Mouse (Mus musculus): Measurements from ENCODE around the gene Fam163b. TPM values are rescaled to one million over a fixed set of nuclear protein-coding genes. Genes with fewer than 3 reads are reported as not detected.

Gene Fam163b
- polyA plus RNA-seq, 1 experiment, result 0.67 TPM

- H3K9ac ChIP-seq (ENCODE audit: low read depth, poor library complexity, severe bottlenecking), result no peak overlapping the region
- no peaks in the 10 kb centered on the region for H3K9me3 ChIP-seq (replicated peaks; ENCODE audit: control insufficient read depth, insufficient read depth, low read length, poor library complexity, severe bottlenecking)
- TF ChIP-seq POLR2A (IDR thresholded peaks at IDR 0.05; ENCODE audit: insufficient read depth, low read length) (no peak), CTCF (IDR thresholded peaks at IDR 0.05; ENCODE audit: low read depth, low read length) (no peak), EP300 (IDR thresholded peaks at IDR 0.05; ENCODE audit: insufficient read depth, low read depth, low read length) (no peak)
- H3K36me3 ChIP-seq (ENCODE audit: control insufficient read depth, insufficient read depth, low read length, poor library complexity, severe bottlenecking), result no peaks in the 10 kb centered on the region
- no peak overlapping the region for H3K27ac ChIP-seq (ENCODE audit: insufficient read depth, low read length)
- no peak overlapping the region for H3K4me3 ChIP-seq (ENCODE audit: low read depth, low read length)
- no peaks in the 10 kb centered on the region for H3K4me1 ChIP-seq (ENCODE audit: control insufficient read depth, insufficient read depth, low read length)
- H3K27me3 ChIP-seq (ENCODE audit: control insufficient read depth, insufficient read depth, low read length, poor library complexity, severe bottlenecking), result no peaks in the 10 kb centered on the region
Measured at GRCm38 (mm10) chr2:27119766-27120165, 22.5 kb downstream of the Fam163b start.

GRCm38 (mm10) chr2:27118452-27118851 lies 23.8 kb downstream of the Fam163b start:
- Histone ChIP-seq H3K9ac (ENCODE audit: low read depth, poor library complexity, severe bottlenecking) (no peak overlapping the region), H3K4me1 (ENCODE audit: control insufficient read depth, insufficient read depth, low read length) (no peaks in the 10 kb centered on the region)

GRCm38 (mm10) chr2:27114169-27114568 lies 28.1 kb downstream of the Fam163b start:
- TF ChIP-seq CTCF (IDR thresholded peaks at IDR 0.05; ENCODE audit: low read depth, low read length) (no peak), EP300 (IDR thresholded peaks at IDR 0.05; ENCODE audit: insufficient read depth, low read depth, low read length) (no peak), POLR2A (IDR thresholded peaks at IDR 0.05; ENCODE audit: insufficient read depth, low read length) (no peak)
- H3K4me1 ChIP-seq (ENCODE audit: control insufficient read depth, insufficient read depth, low read length), result no peaks in the 10 kb centered on the region
- no peak overlapping the region for H3K9ac ChIP-seq (ENCODE audit: low read depth, poor library complexity, severe bottlenecking)
- no peak overlapping the region for H3K4me3 ChIP-seq (ENCODE audit: low read depth, low read length)
- no peaks in the 10 kb centered on the region for H3K9me3 ChIP-seq (replicated peaks; ENCODE audit: control insufficient read depth, insufficient read depth, low read length, poor library complexity, severe bottlenecking)
- no peaks in the 10 kb centered on the region for H3K27me3 ChIP-seq (ENCODE audit: control insufficient read depth, insufficient read depth, low read length, poor library complexity, severe bottlenecking)
- no peak overlapping the region for H3K27ac ChIP-seq (ENCODE audit: insufficient read depth, low read length)
- H3K36me3 ChIP-seq (ENCODE audit: control insufficient read depth, insufficient read depth, low read length, poor library complexity, severe bottlenecking), result no peaks in the 10 kb centered on the region

More at GRCm38 (mm10) chr2:27118452-27118851, 23.8 kb downstream of the Fam163b start:
- H3K9me3 ChIP-seq (replicated peaks; ENCODE audit: control insufficient read depth, insufficient read depth, low read length, poor library complexity, severe bottlenecking), result no peaks in the 10 kb centered on the region
- no peak overlapping the region for H3K27ac ChIP-seq (ENCODE audit: insufficient read depth, low read length)
- H3K27me3 ChIP-seq (ENCODE audit: control insufficient read depth, insufficient read depth, low read length, poor library complexity, severe bottlenecking), result no peaks in the 10 kb centered on the region
- H3K36me3 ChIP-seq (ENCODE audit: control insufficient read depth, insufficient read depth, low read length, poor library complexity, severe bottlenecking), result no peaks in the 10 kb centered on the region
- TF ChIP-seq CTCF (IDR thresholded peaks at IDR 0.05; ENCODE audit: low read depth, low read length) (no peak), EP300 (IDR thresholded peaks at IDR 0.05; ENCODE audit: insufficient read depth, low read depth, low read length) (no peak), POLR2A (IDR thresholded peaks at IDR 0.05; ENCODE audit: insufficient read depth, low read length) (no peak)
- no peak overlapping the region for H3K4me3 ChIP-seq (ENCODE audit: low read depth, low read length)

GRCm38 (mm10) chr2:27112585-27112984 lies 29.7 kb downstream of the Fam163b start:
- H3K4me1 ChIP-seq (ENCODE audit: control insufficient read depth, insufficient read depth, low read length), result no peaks in the 10 kb centered on the region
- H3K27me3 ChIP-seq (ENCODE audit: control insufficient read depth, insufficient read depth, low read length, poor library complexity, severe bottlenecking), result no peaks in the 10 kb centered on the region
- no peak overlapping the region for H3K4me3 ChIP-seq (ENCODE audit: low read depth, low read length)
- TF ChIP-seq CTCF (IDR thresholded peaks at IDR 0.05; ENCODE audit: low read depth, low read length) (no peak), POLR2A (IDR thresholded peaks at IDR 0.05; ENCODE audit: insufficient read depth, low read length) (no peak), EP300 (IDR thresholded peaks at IDR 0.05; ENCODE audit: insufficient read depth, low read depth, low read length) (no peak)
- H3K27ac ChIP-seq (ENCODE audit: insufficient read depth, low read length), result no peak overlapping the region
- H3K36me3 ChIP-seq (ENCODE audit: control insufficient read depth, insufficient read depth, low read length, poor library complexity, severe bottlenecking), result no peaks in the 10 kb centered on the region
- no peak overlapping the region for H3K9ac ChIP-seq (ENCODE audit: low read depth, poor library complexity, severe bottlenecking)
- no peaks in the 10 kb centered on the region for H3K9me3 ChIP-seq (replicated peaks; ENCODE audit: control insufficient read depth, insufficient read depth, low read length, poor library complexity, severe bottlenecking)

GRCm38 (mm10) chr2:27109052-27109451 lies 33.2 kb downstream of the Fam163b start:
- no peaks in the 10 kb centered on the region for H3K27me3 ChIP-seq (ENCODE audit: control insufficient read depth, insufficient read depth, low read length, poor library complexity, severe bottlenecking)

GRCm38 (mm10) chr2:27108144-27108543 lies 34.1 kb downstream of the Fam163b start:
- H3K9ac ChIP-seq (ENCODE audit: low read depth, poor library complexity, severe bottlenecking), result no peak overlapping the region
- no peak overlapping the region for H3K4me3 ChIP-seq (ENCODE audit: low read depth, low read length)
- no peak for TF ChIP-seq POLR2A (IDR thresholded peaks at IDR 0.05; ENCODE audit: insufficient read depth, low read length)
- TF ChIP-seq CTCF (IDR thresholded peaks at IDR 0.05; ENCODE audit: low read depth, low read length), result no peak
- no peak for TF ChIP-seq EP300 (IDR thresholded peaks at IDR 0.05; ENCODE audit: insufficient read depth, low read depth, low read length)
- no peaks in the 10 kb centered on the region for H3K9me3 ChIP-seq (replicated peaks; ENCODE audit: control insufficient read depth, insufficient read depth, low read length, poor library complexity, severe bottlenecking)
- no peaks in the 10 kb centered on the region for H3K27me3 ChIP-seq (ENCODE audit: control insufficient read depth, insufficient read depth, low read length, poor library complexity, severe bottlenecking)
- H3K4me1 ChIP-seq (ENCODE audit: control insufficient read depth, insufficient read depth, low read length), result no peaks in the 10 kb centered on the region
- H3K36me3 ChIP-seq (ENCODE audit: control insufficient read depth, insufficient read depth, low read length, poor library complexity, severe bottlenecking), result no peaks in the 10 kb centered on the region
- no peak overlapping the region for H3K27ac ChIP-seq (ENCODE audit: insufficient read depth, low read length)

More at GRCm38 (mm10) chr2:27109052-27109451, 33.2 kb downstream of the Fam163b start:
- Histone ChIP-seq H3K9me3 (replicated peaks; ENCODE audit: control insufficient read depth, insufficient read depth, low read length, poor library complexity, severe bottlenecking) (no peaks in the 10 kb centered on the region), H3K4me1 (ENCODE audit: control insufficient read depth, insufficient read depth, low read length) (no peaks in the 10 kb centered on the region), H3K36me3 (ENCODE audit: control insufficient read depth, insufficient read depth, low read length, poor library complexity, severe bottlenecking) (no peaks in the 10 kb centered on the region), H3K4me3 (ENCODE audit: low read depth, low read length) (no peak overlapping the region), H3K9ac (ENCODE audit: low read depth, poor library complexity, severe bottlenecking) (no peak overlapping the region), H3K27ac (ENCODE audit: insufficient read depth, low read length) (no peak overlapping the region)
- TF ChIP-seq EP300 (IDR thresholded peaks at IDR 0.05; ENCODE audit: insufficient read depth, low read depth, low read length) (no peak), CTCF (IDR thresholded peaks at IDR 0.05; ENCODE audit: low read depth, low read length) (no peak), POLR2A (IDR thresholded peaks at IDR 0.05; ENCODE audit: insufficient read depth, low read length) (no peak)

Measured in ES-Bruce4 (cell line).